Mouse (Mus musculus) left cerebral cortex, adult 18-20 months (tissue): Measurements from ENCODE around the gene Zfp512b. TPM values are rescaled to one million over a fixed set of nuclear protein-coding genes. Genes with fewer than 3 reads are reported as not detected.

Experiments
- microRNA-seq, 2 experiments: library from miRNA; unstranded; fragments of <30 nt; microRNA quantifications; one replicate each; pipeline ENCODE4 v1.2.0; 2021
- total RNA-seq, 2 experiments: library from RNA; stranded (reverse); gene quantifications; 2 replicates each; pipeline ENCODE4 v1.2.3; 2021

Zfp512b gene
- total RNA-seq, 2 experiments from 2014 or later: 70.4 to 77.9 TPM

Small RNA genes within 50 kb of the gene (microRNA-seq; reads per million reads assigned to microRNA genes)
- 0 reads per million in 2 experiments for gene Mir7006

Other genes with a start within 250 kb of the Zfp512b start
- gene Zgpat, start 227.9 kb downstream of the Zfp512b start, total RNA-seq: 10 to 100 TPM; 66.0 to 67.6 TPM
- 10 to 100 TPM; 43.9 to 48.5 TPM for gene Arfrp1, start 227.4 kb downstream of the Zfp512b start, total RNA-seq
- 10 to 100 TPM; 34.4 to 35.6 TPM for gene Lime1, start 212.7 kb downstream of the Zfp512b start, total RNA-seq
- 10 to 100 TPM; 13.8 to 15.3 TPM for gene Zbtb46, start 133.4 kb downstream of the Zfp512b start, total RNA-seq
- not detected for gene Abhd16b, start 99.6 kb downstream of the Zfp512b start, total RNA-seq
- gene Tpd52l2, start 95.7 kb downstream of the Zfp512b start, total RNA-seq: 10 to 100 TPM; 77.5 to 82.8 TPM
- gene Dnajc5, start 72.3 kb downstream of the Zfp512b start, total RNA-seq: 100 to 1,000 TPM; 299 to 304 TPM
- 10 to 100 TPM; 51.5 to 70.2 TPM for gene Uckl1, start 7.9 kb downstream of the Zfp512b start, total RNA-seq
- 10 to 100 TPM; 57.5 to 60.3 TPM for gene Prpf6, start 935 bp downstream of the Zfp512b start, total RNA-seq
- gene Samd10, start 6.4 kb upstream of the Zfp512b start, total RNA-seq: 10 to 100 TPM; 20.8 to 23.5 TPM
- under 1 TPM; 0.67 to 0.80 TPM for gene Gm29797, start 64.2 kb upstream of the Zfp512b start, total RNA-seq
- gene Sox18, start 78.8 kb upstream of the Zfp512b start, total RNA-seq: 10 to 100 TPM; 14.2 to 14.3 TPM
- gene Tcea2, start 87.5 kb upstream of the Zfp512b start, total RNA-seq: 10 to 100 TPM; 58.3 to 59.3 TPM
- 10 to 100 TPM; 29.3 to 30.7 TPM for gene Rgs19, start 101.2 kb upstream of the Zfp512b start, total RNA-seq
- gene Lkaaear1, start 105.6 kb upstream of the Zfp512b start, total RNA-seq: not detected
- 10 to 100 TPM; 57.5 to 61.9 TPM for gene Oprl1, start 122.2 kb upstream of the Zfp512b start, total RNA-seq
- 10 to 100 TPM; 10.4 to 15.5 TPM for gene Myt1, start 170.5 kb upstream of the Zfp512b start, total RNA-seq
- 10 to 100 TPM; 81.2 to 83.6 TPM for gene Pcmtd2, start 245.1 kb upstream of the Zfp512b start, total RNA-seq